Mouse (Mus musculus) stomach, embryonic 15.5 days (tissue): ENCODE measurements around the gene Cic. TPM values are rescaled to one million over a fixed set of nuclear protein-coding genes. Genes with fewer than 3 reads are reported as not detected.
"Not testable (repeated sequence)": the region's sequence is repeated elsewhere in the genome, so short reads cannot be mapped to it uniquely, and the experiment has no call there.

Experiments
- ATAC-seq: fragments of 200-750 bp; cut with Nextera tagmentation; 2 replicates; pipeline ENCODE4 v1.8.0; 2017; ENCODE audit warnings: low read depth, moderate number of reproducible peaks, moderate TSS enrichment; ENCODE audit not compliant: insufficient read depth, low FRiP score
- H3K27ac ChIP-seq: fragments of 300-500 bp; sonication (generic); 2 replicates; pipeline ENCODE4 v1.5.1; 2015; ENCODE audit warnings: mild to moderate bottlenecking, inconsistent platforms
- H3K27me3 ChIP-seq: fragments of 300-500 bp; sonication (generic); replicated peaks from 2 replicates; pipeline ENCODE4 v1.6.1; 2015; ENCODE audit warnings: inconsistent platforms
- H3K36me3 ChIP-seq: fragments of 300-500 bp; sonication (generic); 2 replicates; pipeline ENCODE4 v1.6.1; 2015; ENCODE audit warnings: inconsistent platforms
- H3K4me1 ChIP-seq: fragments of 300-500 bp; sonication (generic); 2 replicates; pipeline ENCODE4 v1.6.1; 2015; ENCODE audit warnings: inconsistent platforms
- H3K4me2 ChIP-seq: fragments of 300-500 bp; sonication (generic); 2 replicates; pipeline ENCODE4 v1.6.1; 2015; ENCODE audit warnings: mild to moderate bottlenecking, inconsistent platforms
- H3K4me3 ChIP-seq: fragments of 300-500 bp; sonication (generic); replicated peaks from 2 replicates; pipeline ENCODE4 v1.5.1; 2015; ENCODE audit warnings: inconsistent platforms
- H3K9ac ChIP-seq: fragments of 300-500 bp; sonication (generic); 2 replicates; pipeline ENCODE4 v1.6.1; 2015; ENCODE audit warnings: inconsistent platforms
- H3K9me3 ChIP-seq: fragments of 300-500 bp; sonication (generic); 2 replicates; pipeline ENCODE4 v1.6.1; 2016; ENCODE audit warnings: inconsistent platforms
- WGBS: fragments of 180-500 bp; shearing (Covaris S2); methylation state at CpG from one replicate; pipeline ENCODE4 v1.1.7; 2015; 5-methylcytosine and 5-hydroxymethylcytosine counted together
- microRNA-seq: library from miRNA; unstranded; fragments of <30 nt; microRNA quantifications from one replicate; pipeline ENCODE4, GENCODE M21; 2016
- polyA plus RNA-seq: library from polyadenylated mRNA; unstranded; fragments of >200 nt; fragmentation: Nextera tagmentation; extraction: Ambion mirVana; gene quantifications from 2 replicates; pipeline ENCODE4 v1.2.1, GENCODE M21; 2015

Gene Cic
- polyA plus RNA-seq, 1 experiment from 2014 or later: 36.4 TPM

- H3K4me3 ChIP-seq: peak overlapping the region; percentile 67
- peak overlapping the region; percentile 65 for H3K9ac ChIP-seq
- H3K4me2 ChIP-seq: peak overlapping the region; percentile 98
- no peaks in the 10 kb centered on the region for H3K9me3 ChIP-seq
- H3K27ac ChIP-seq: peak overlapping the region; percentile 87
- H3K27me3 ChIP-seq: peaks cover 35% of the 10 kb centered on the region
- no peaks in the 10 kb centered on the region for H3K36me3 ChIP-seq
- 10% methylated on average over 21 of the region's 21 CpGs for WGBS
- H3K4me1 ChIP-seq: peaks cover 41% of the 10 kb centered on the region
- ATAC-seq: no peak
Measured at GRCm38 (mm10) chr7:25317446-25317999, 50.0 kb downstream of the Cic start.

- peaks cover 19% of the 10 kb centered on the region for H3K4me1 ChIP-seq
- no peaks in the 10 kb centered on the region for H3K9me3 ChIP-seq
- ATAC-seq: peak; percentile 75
- peak overlapping the region; percentile 16; the same call in 1 of the 2 replicates for H3K4me3 ChIP-seq
- H3K4me2 ChIP-seq: peak overlapping the region; percentile 24
- no peaks in the 10 kb centered on the region for H3K36me3 ChIP-seq
- H3K27ac ChIP-seq: peak overlapping the region; percentile 86
- H3K9ac ChIP-seq: no peak overlapping the region
- H3K27me3 ChIP-seq: no peaks in the 10 kb centered on the region
- 15% methylated on average over 6 of the region's 6 CpGs for WGBS
Measured at GRCm38 (mm10) chr7:25322058-25322484, 54.6 kb downstream of the Cic start.

- WGBS: 86% methylated on average over 2 of the region's 2 CpGs
- no peak overlapping the region for H3K9ac ChIP-seq
Measured at GRCm38 (mm10) chr7:25323219-25323618, 55.7 kb downstream of the Cic start.

GRCm38 (mm10) chr7:25325431-25325830 is 57.9 kb downstream of the Cic start:
- 83% methylated on average over 6 of the region's 6 CpGs for WGBS
- ATAC-seq, H3K9me3 ChIP-seq, H3K4me1 ChIP-seq, H3K4me3 ChIP-seq, H3K4me2 ChIP-seq, H3K9ac ChIP-seq, H3K27ac ChIP-seq, H3K36me3 ChIP-seq, H3K27me3 ChIP-seq: not testable (repeated sequence)

More at GRCm38 (mm10) chr7:25323219-25323618, 55.7 kb downstream of the Cic start:
- Histone ChIP-seq H3K4me2 (no peak overlapping the region), H3K36me3 (no peaks in the 10 kb centered on the region), H3K4me3 (no peak overlapping the region), H3K9me3 (no peaks in the 10 kb centered on the region), H3K27ac (no peak overlapping the region), H3K4me1 (peaks cover 10% of the 10 kb centered on the region), H3K27me3 (no peaks in the 10 kb centered on the region)
- no peak for ATAC-seq

GRCm38 (mm10) chr7:25326233-25326632 is 58.7 kb downstream of the Cic start:
- no peak overlapping the region for H3K4me3 ChIP-seq
- ATAC-seq: no peak
- no peak overlapping the region for H3K9ac ChIP-seq
- H3K27me3 ChIP-seq: no peaks in the 10 kb centered on the region
- H3K36me3 ChIP-seq: 0 out of 2 replicates have a peak, but pooled peaks cover 4% of the 10 kb centered on the region
- no peak overlapping the region for H3K4me2 ChIP-seq
- H3K27ac ChIP-seq: no peak overlapping the region
- peaks cover 10% of the 10 kb centered on the region for H3K4me1 ChIP-seq
- no peaks in the 10 kb centered on the region for H3K9me3 ChIP-seq
- WGBS: 82% methylated on average over 8 of the region's 8 CpGs

GRCm38 (mm10) chr7:25333596-25334307 is 66.2 kb downstream of the Cic start:
- H3K9me3 ChIP-seq: no peaks in the 10 kb centered on the region
- no peak overlapping the region for H3K9ac ChIP-seq
- H3K27me3 ChIP-seq: no peaks in the 10 kb centered on the region
- 47% methylated on average over 16 of the region's 16 CpGs for WGBS
- ATAC-seq: 0 out of 2 replicates have a peak, but pooled peaks have one; percentile 37
- no peaks in the 10 kb centered on the region for H3K4me1 ChIP-seq
- no peak overlapping the region for H3K4me3 ChIP-seq
- peaks cover 15% of the 10 kb centered on the region for H3K36me3 ChIP-seq
- H3K4me2 ChIP-seq: no peak overlapping the region
- H3K27ac ChIP-seq: no peak overlapping the region

- H3K27ac ChIP-seq: no peak overlapping the region
- 80% methylated on average over 11 of the region's 12 CpGs for WGBS
- no peaks in the 10 kb centered on the region for H3K9me3 ChIP-seq
- H3K36me3 ChIP-seq: peaks cover 15% of the 10 kb centered on the region
- no peaks in the 10 kb centered on the region for H3K4me1 ChIP-seq
- no peak for ATAC-seq
- H3K4me3 ChIP-seq: no peak overlapping the region
- no peaks in the 10 kb centered on the region for H3K27me3 ChIP-seq
- no peak overlapping the region for H3K9ac ChIP-seq
- no peak overlapping the region for H3K4me2 ChIP-seq
Measured at GRCm38 (mm10) chr7:25334472-25334871, 67.0 kb downstream of the Cic start.

GRCm38 (mm10) chr7:25339329-25339728 is 71.8 kb downstream of the Cic start:
- 87% methylated on average over 9 of the region's 9 CpGs for WGBS
- no peaks in the 10 kb centered on the region for H3K27me3 ChIP-seq
- H3K4me1 ChIP-seq: no peaks in the 10 kb centered on the region
- no peak overlapping the region for H3K9ac ChIP-seq
- H3K4me2 ChIP-seq: no peak overlapping the region
- no peak overlapping the region for H3K4me3 ChIP-seq
- no peak overlapping the region for H3K27ac ChIP-seq
- H3K9me3 ChIP-seq: no peaks in the 10 kb centered on the region
- H3K36me3 ChIP-seq: peaks cover 20% of the 10 kb centered on the region
- no peak for ATAC-seq

GRCm38 (mm10) chr7:25341000-25341784 is 73.7 kb downstream of the Cic start:
- Histone ChIP-seq H3K4me1 (no peaks in the 10 kb centered on the region), H3K36me3 (peaks cover 19% of the 10 kb centered on the region; the same call in 1 of the 2 replicates), H3K9ac (no peak overlapping the region), H3K4me3 (no peak overlapping the region), H3K27ac (no peak overlapping the region), H3K4me2 (no peak overlapping the region), H3K27me3 (no peaks in the 10 kb centered on the region), H3K9me3 (no peaks in the 10 kb centered on the region)
- no peak for ATAC-seq
- 82% methylated on average over 20 of the region's 20 CpGs for WGBS

Small RNAs within 50 kb of the gene (microRNA-seq; reads per million reads assigned to microRNA genes)
- not detected for gene Mir7048

Other genes starting within 250 kb of the Cic start
- 5.4 and 6.3 TPM in 2 replicates for gene Grik5, start 195.4 kb upstream of the Cic start, polyA plus RNA-seq
- 26.7 and 27.3 TPM in 2 replicates for gene Zfp574, start 195.1 kb upstream of the Cic start, polyA plus RNA-seq
- 1.4 and 1.6 TPM in 2 replicates for gene Pou2f2, start 88.0 kb upstream of the Cic start, polyA plus RNA-seq
- 15.1 and 15.2 TPM in 2 replicates for gene Dedd2, start 47.1 kb upstream of the Cic start, polyA plus RNA-seq
- 2.8 and 3.1 TPM in 2 replicates for gene Zfp526, start 46.3 kb upstream of the Cic start, polyA plus RNA-seq
- gene Gsk3a, start 29.9 kb upstream of the Cic start, polyA plus RNA-seq: 9.4 and 10.5 TPM in 2 replicates
- 13.0 and 17.6 TPM in 2 replicates for gene Erf, start 16.9 kb upstream of the Cic start, polyA plus RNA-seq
- gene Pafah1b3, start 30.3 kb downstream of the Cic start, polyA plus RNA-seq: 201 and 215 TPM in 2 replicates
- gene Prr19, start 33.7 kb downstream of the Cic start, polyA plus RNA-seq: 0.41 and 0.49 TPM in 2 replicates
- gene Tmem145, start 38.4 kb downstream of the Cic start, polyA plus RNA-seq: 1.4 and 1.6 TPM in 2 replicates
- 10.3 and 10.9 TPM in 2 replicates for gene Megf8, start 49.5 kb downstream of the Cic start, polyA plus RNA-seq
- 107 and 419 TPM in 2 replicates for gene Cnfn, start 102.0 kb downstream of the Cic start, polyA plus RNA-seq
- gene Lipe, start 131.0 kb downstream of the Cic start, polyA plus RNA-seq: 8.3 and 8.4 TPM in 2 replicates
- gene Cxcl17, start 145.2 kb downstream of the Cic start, polyA plus RNA-seq: 0.36 and 0.42 TPM in 2 replicates
- 32.4 and 54.7 TPM in 2 replicates for gene Ceacam1, start 209.9 kb downstream of the Cic start, polyA plus RNA-seq